Mouse (Mus musculus) megakaryocyte, embryonic 14.5 days (primary cell): ENCODE results near the gene Bax. TPM values are rescaled to one million over a fixed set of nuclear protein-coding genes. Genes with fewer than 3 reads are reported as not detected.
A peak's percentile ranks its signal among the peaks of the same experiment; 100 is the strongest.
"Not testable (repeated sequence)": the region's sequence is repeated elsewhere in the genome, so short reads cannot be mapped to it uniquely, and the experiment has no call there.

ENCODE experiments used
- H3K27me3 ChIP-seq: replicated peaks from 2 replicates; pipeline ENCODE3; 2012; ENCODE audit warnings: inconsistent platforms
- H3K36me3 ChIP-seq: replicated peaks from 2 replicates; pipeline ENCODE3; 2012; ENCODE audit warnings: low read length, inconsistent platforms, mixed read lengths
- H3K4me1 ChIP-seq: 2 replicates; pipeline ENCODE4 v1.6.1; 2012; ENCODE audit warnings: inconsistent platforms
- H3K4me3 ChIP-seq: replicated peaks from 2 replicates; pipeline ENCODE3; 2012; ENCODE audit warnings: moderate library complexity, mild to moderate bottlenecking, inconsistent platforms
- H3K9me3 ChIP-seq: 2 replicates; pipeline ENCODE4 v1.6.1; 2012; ENCODE audit warnings: inconsistent platforms
- FLI1 ChIP-seq: IDR thresholded peaks from 2 replicates; pipeline ENCODE4 v1.6.1; 2012; ENCODE audit warnings: low read length, inconsistent platforms, mixed read lengths
- GATA1 ChIP-seq: IDR thresholded peaks from 3 replicates; pipeline ENCODE4 v1.6.1; 2012; ENCODE audit warnings: mixed read lengths, low read length, inconsistent platforms, borderline replicate concordance
- polyA plus RNA-seq: library from polyadenylated mRNA; stranded (reverse); fragments of >175 nt; gene quantifications from 2 replicates; pipeline ENCODE4 v1.2.3, GENCODE M21; 2012; ENCODE audit warnings: low replicate concordance; ENCODE audit not compliant: insufficient read depth

Gene Bax
- polyA plus RNA-seq, 1 experiment, result 502 TPM

- peaks cover 4% of the 10 kb centered on the region for H3K27me3 ChIP-seq
- no peak for TF ChIP-seq FLI1
- no peak for TF ChIP-seq GATA1
- no peak overlapping the region for H3K4me3 ChIP-seq
- H3K36me3 ChIP-seq, result peaks cover 63% of the 10 kb centered on the region
- H3K9me3 ChIP-seq, result no peaks in the 10 kb centered on the region
- H3K4me1 ChIP-seq, result peaks cover 64% of the 10 kb centered on the region
These were observed 26.3 kb upstream of the Bax start for GRCm38 (mm10) chr7:45492951-45493350.

- TF ChIP-seq GATA1 (no peak), FLI1 (no peak)
- Histone ChIP-seq H3K9me3 (no peaks in the 10 kb centered on the region), H3K4me3 (no peak overlapping the region), H3K4me1 (peaks cover 64% of the 10 kb centered on the region), H3K27me3 (peaks cover 8% of the 10 kb centered on the region), H3K36me3 (peaks cover 57% of the 10 kb centered on the region)
These were observed 25.6 kb upstream of the Bax start for GRCm38 (mm10) chr7:45492225-45492844.

GRCm38 (mm10) chr7:45491264-45491663 lies 24.6 kb upstream of the Bax start:
- no peaks in the 10 kb centered on the region for H3K9me3 ChIP-seq
- TF ChIP-seq GATA1 (no peak), FLI1 (no peak)
- H3K36me3 ChIP-seq, result peaks cover 46% of the 10 kb centered on the region
- peak overlapping the region; percentile 72 for H3K4me3 ChIP-seq
- peaks cover 11% of the 10 kb centered on the region for H3K27me3 ChIP-seq
- H3K4me1 ChIP-seq, result peaks cover 69% of the 10 kb centered on the region

GRCm38 (mm10) chr7:45490822-45491221 lies 24.1 kb upstream of the Bax start:
- H3K4me1 ChIP-seq, result peaks cover 72% of the 10 kb centered on the region

GRCm38 (mm10) chr7:45489578-45489977 lies 22.9 kb upstream of the Bax start:
- H3K36me3 ChIP-seq, result peaks cover 29% of the 10 kb centered on the region
- H3K9me3 ChIP-seq, result no peaks in the 10 kb centered on the region
- H3K27me3 ChIP-seq, result peaks cover 11% of the 10 kb centered on the region
- no peak overlapping the region for H3K4me3 ChIP-seq
- H3K4me1 ChIP-seq, result peaks cover 66% of the 10 kb centered on the region
- no peak for TF ChIP-seq FLI1
- no peak for TF ChIP-seq GATA1

More at GRCm38 (mm10) chr7:45490822-45491221, 24.1 kb upstream of the Bax start:
- Histone ChIP-seq H3K27me3 (peaks cover 11% of the 10 kb centered on the region), H3K9me3 (no peaks in the 10 kb centered on the region), H3K36me3 (peaks cover 42% of the 10 kb centered on the region), H3K4me3 (no peak overlapping the region)
- TF ChIP-seq FLI1, result no peak
- TF ChIP-seq GATA1, result no peak

- no peaks in the 10 kb centered on the region for H3K9me3 ChIP-seq
- H3K4me3 ChIP-seq, result peak within 1 kb of the TSS; percentile 89
- H3K36me3 ChIP-seq, result peaks cover 19% of the 10 kb centered on the region
- H3K4me1 ChIP-seq, result peaks cover 56% of the 10 kb centered on the region
- peaks cover 11% of the 10 kb centered on the region for H3K27me3 ChIP-seq
- TF ChIP-seq FLI1 (no peak), GATA1 (no peak)
These were observed 21.9 kb upstream of the Bax start, which contains the start of gene Dhdh for GRCm38 (mm10) chr7:45488293-45489204. TSS of gene Dhdh (minus strand) at chr7:45488805.

- H3K27me3 ChIP-seq, result peaks cover 11% of the 10 kb centered on the region
- no peak overlapping the region for H3K4me3 ChIP-seq
- H3K4me1 ChIP-seq, result peaks cover 49% of the 10 kb centered on the region
- H3K36me3 ChIP-seq, result peaks cover 12% of the 10 kb centered on the region
- no peak for TF ChIP-seq GATA1
- no peak for TF ChIP-seq FLI1
- H3K9me3 ChIP-seq, result no peaks in the 10 kb centered on the region
These were observed 21.2 kb upstream of the Bax start for GRCm38 (mm10) chr7:45487861-45488292.

GRCm38 (mm10) chr7:45486761-45487415 lies 20.2 kb upstream of the Bax start, which contains the start of gene Gm45808:
TSS of gene Gm45808 (minus strand) at chr7:45486811.
- Histone ChIP-seq H3K4me1 (peaks cover 45% of the 10 kb centered on the region), H3K4me3 (no peak within 1 kb of the TSS), H3K36me3 (peaks cover 2% of the 10 kb centered on the region), H3K27me3 (peaks cover 11% of the 10 kb centered on the region), H3K9me3 (no peaks in the 10 kb centered on the region)
- no peak for TF ChIP-seq GATA1
- TF ChIP-seq FLI1, result no peak

GRCm38 (mm10) chr7:45486158-45486557 lies 19.5 kb upstream of the Bax start:
- H3K27me3 ChIP-seq, result peaks cover 11% of the 10 kb centered on the region
- H3K9me3 ChIP-seq, result no peaks in the 10 kb centered on the region
- no peaks in the 10 kb centered on the region for H3K36me3 ChIP-seq
- no peak overlapping the region for H3K4me3 ChIP-seq
- TF ChIP-seq GATA1, result no peak
- TF ChIP-seq FLI1, result no peak
- peaks cover 45% of the 10 kb centered on the region for H3K4me1 ChIP-seq

GRCm38 (mm10) chr7:45484985-45485384 lies 18.3 kb upstream of the Bax start:
- H3K36me3 ChIP-seq, H3K9me3 ChIP-seq, H3K4me3 ChIP-seq: not testable (repeated sequence)
- Histone ChIP-seq H3K4me1 (peaks cover 39% of the 10 kb centered on the region), H3K27me3 (peaks cover 11% of the 10 kb centered on the region)
